Mouse (Mus musculus) right cerebral cortex, postnatal 10 days (tissue): ENCODE data around the gene Gm45062.
"Not testable (repeated sequence)": the region's sequence is repeated elsewhere in the genome, so short reads cannot be mapped to it uniquely, and the experiment has no call there.

Source experiments
- DNase-seq, 2 experiments: peaks; one replicate each; pipeline ENCODE4 v3.0.0; 2021; ENCODE audit warnings: low spot score in 2 of 2

The Gm45062 gene

GRCm38 (mm10) chr6:8508883-8509536 lies 249.8 kb downstream of the Gm45062 start:
- peak; percentile 100 for DNase-seq

DNA sequence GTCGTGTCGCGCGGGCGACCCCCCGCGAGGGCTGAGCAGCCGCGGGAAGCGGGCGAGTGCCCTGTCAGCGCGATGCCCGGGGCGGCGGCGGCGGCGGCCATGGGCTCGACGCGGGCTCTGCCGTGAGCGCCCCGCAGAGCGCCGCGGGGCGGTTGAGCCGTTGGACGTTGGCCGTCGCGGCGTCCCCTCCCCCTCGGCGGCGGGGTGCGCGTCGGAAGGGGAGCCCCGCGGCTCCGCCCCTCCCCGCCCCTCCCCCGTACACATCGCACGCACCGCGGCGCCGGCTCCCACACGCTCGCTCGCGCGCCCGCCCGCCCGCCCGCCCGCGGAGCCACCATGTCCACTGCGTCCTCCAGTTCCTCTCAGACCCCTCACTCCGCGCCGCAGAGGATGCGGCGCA lies 250.3 kb downstream of the Gm45062 start, which contains the start of gene Glcci1:
TSS of gene Glcci1 (plus strand) at position 50 of the 400 bp plus-strand sequence.
- peak; percentile 77 to 88 for DNase-seq

DNA sequence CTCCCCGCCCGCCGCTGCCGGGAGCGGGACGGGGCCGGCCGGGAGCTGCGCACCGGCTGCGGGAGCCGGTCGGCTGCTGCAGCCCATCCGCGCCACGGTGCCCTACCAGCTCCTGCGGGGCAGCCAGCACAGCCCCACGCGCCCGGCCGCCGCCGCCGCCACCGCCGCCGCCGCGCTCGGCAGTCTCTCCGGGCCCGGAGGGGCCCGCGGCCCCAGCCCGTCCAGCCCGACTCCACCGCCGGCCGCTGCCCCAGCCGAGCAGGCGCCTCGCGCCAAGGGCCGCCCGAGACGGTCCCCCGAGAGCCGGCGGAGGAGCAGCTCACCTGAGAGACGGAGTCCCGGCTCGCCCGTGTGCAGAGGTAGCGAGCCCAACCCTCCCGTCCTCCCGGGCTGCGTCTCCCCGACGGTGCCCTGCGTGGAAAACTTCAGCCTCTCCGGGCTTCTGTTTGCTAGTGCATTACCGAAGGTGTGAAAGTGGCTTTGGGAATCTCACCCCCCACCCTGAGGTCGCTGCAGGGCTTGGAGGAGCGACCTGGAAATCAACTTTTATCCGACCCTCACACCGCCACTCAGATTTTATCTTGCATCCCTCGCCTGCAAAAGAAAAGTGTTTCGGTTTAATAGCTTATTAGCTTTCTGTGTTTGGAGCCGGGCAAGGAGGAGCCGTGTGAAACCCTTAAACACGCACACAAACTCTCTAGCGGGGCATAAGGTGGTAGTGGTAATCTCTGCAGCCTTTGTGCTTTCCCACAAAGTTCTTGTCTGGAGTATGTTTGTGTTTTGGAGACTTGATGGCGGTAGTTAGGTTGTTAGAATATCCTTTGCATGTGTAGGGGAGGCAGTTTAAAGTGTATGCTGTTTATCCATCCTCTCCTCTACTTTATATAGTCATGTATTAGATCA lies 251.0 kb downstream of the Gm45062 start:
- DNase-seq: peak; percentile 41 to 46

GRCm38 (mm10) chr6:8510864-8511428 lies 251.7 kb downstream of the Gm45062 start:
- DNase-seq: no peak

DNA sequence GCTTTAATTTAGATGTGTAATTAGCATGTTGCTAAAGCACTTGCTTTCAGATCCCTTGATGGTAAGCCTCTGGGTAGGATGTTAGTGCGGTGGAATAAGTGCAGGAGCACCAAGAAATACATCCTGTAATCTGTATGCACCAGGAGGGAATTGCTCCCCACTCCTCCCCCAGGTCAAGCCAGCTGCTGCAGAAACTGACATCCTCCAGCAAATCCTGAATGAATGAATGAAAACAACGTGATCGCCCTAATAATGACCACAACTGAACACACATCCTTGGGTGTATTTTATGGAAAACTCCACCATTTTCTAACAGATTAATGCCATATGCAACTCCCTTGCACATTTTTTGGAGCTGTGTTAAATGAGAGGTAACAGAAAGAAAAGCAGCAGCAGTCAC lies 252.2 kb downstream of the Gm45062 start:
- no peak for DNase-seq

DNA sequence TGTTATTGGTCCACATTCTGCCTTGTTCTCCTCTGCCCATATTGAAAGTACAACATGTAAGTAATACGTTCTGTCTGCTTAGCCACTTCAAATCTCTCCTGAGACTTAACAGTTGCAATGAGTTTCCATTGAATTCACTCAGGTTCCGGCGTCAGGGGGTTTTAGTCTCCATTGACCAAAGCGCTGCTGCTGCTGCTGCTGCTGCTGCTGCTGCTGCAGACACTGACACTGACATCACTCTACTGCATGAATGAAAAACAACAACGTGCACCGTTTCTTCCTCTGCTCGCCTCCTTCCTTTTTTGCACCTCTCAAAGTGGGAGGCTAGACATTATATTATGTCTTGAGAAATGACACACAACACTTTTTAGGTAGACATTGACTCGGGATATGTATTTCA lies 253.2 kb downstream of the Gm45062 start:
- DNase-seq: no peak

GRCm38 (mm10) chr6:8519687-8520086 lies 260.4 kb downstream of the Gm45062 start:
- no peak for DNase-seq

- DNase-seq: no peak
Measured at GRCm38 (mm10) chr6:8521231-8521630, 262.0 kb downstream of the Gm45062 start.

GRCm38 (mm10) chr6:8524717-8525116 lies 265.5 kb downstream of the Gm45062 start:
- DNase-seq: no peak

- no peak for DNase-seq
Measured at GRCm38 (mm10) chr6:8531104-8531894, 272.0 kb downstream of the Gm45062 start.

DNA sequence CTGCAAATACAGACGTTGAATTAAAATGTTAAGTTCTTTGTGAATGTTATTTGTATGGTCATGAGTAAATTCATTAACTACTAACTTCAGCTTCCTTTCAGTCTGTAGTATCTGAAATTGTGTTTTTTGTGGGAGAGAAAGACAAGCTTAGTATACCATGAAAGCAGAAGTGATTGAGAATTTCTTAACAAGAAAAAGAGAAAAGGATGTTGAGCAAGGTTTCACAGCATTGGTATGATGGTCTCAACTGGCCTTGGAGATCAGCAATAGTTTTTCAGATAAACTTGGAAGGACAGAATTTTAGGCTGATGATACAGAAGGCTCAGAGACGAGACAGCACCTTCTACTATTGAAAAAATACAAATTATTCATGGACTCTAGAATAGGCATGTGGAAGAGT lies 277.7 kb downstream of the Gm45062 start:
- DNase-seq: no peak

DNA sequence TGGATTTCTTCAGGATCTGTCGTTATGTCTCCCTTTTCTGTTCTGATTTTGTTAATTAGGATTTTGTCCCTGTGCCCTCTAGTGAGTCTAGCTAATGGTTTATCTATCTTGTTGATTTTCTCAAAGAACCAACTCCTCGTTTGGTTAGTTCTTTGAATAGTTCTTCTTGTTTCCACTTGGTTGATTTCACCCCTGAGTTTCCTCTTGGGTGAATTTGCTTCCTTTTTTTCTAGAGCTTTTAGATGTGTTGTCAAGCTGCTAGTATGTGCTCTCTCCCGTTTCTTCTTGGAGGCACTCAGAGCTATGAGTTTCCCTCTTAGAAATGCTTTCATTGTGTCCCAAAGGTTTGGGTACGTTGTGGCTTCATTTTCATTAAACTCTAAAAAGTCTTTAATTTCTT lies 282.3 kb downstream of the Gm45062 start:
- DNase-seq: not testable (repeated sequence)

- no peak for DNase-seq
Measured at GRCm38 (mm10) chr6:8544822-8545221, 285.6 kb downstream of the Gm45062 start.

DNA sequence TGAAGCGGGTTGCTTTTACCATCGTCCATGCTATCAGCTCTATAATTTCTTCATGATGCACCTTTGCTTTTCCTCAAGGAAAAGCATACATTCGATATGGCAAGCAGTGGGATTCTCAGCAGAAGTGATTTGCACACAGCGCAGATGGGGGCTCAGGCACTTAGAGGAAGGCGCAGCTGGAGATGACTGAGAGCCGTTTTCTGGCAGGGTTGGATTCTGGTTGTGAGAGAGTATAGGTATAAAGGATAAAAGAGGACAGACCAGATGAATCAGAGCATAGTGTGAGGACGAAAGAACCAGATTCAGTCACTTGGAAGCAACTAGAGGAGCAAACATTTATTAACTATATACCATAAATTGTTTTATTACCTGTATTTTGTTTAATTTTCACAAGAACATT lies 286.5 kb downstream of the Gm45062 start:
- DNase-seq: no peak

DNA sequence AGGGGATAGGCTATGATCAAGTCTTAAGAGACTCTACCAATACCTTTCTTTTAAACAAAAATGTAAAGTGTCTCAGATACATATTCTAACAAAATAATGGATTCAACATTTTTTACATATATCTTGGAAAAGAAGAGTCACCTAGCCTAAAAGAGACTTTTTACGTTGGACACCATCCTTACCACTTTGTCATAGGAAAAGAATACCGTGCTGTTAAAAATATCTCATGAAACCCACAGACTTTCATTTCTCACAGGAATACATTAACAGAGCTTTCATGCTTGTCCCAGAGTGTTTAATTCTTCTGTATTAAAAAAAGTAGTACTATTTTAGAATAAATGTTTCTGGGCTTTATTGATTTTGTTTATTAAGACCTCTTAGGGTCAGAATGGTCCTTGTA lies 291.9 kb downstream of the Gm45062 start:
- no peak for DNase-seq

DNA sequence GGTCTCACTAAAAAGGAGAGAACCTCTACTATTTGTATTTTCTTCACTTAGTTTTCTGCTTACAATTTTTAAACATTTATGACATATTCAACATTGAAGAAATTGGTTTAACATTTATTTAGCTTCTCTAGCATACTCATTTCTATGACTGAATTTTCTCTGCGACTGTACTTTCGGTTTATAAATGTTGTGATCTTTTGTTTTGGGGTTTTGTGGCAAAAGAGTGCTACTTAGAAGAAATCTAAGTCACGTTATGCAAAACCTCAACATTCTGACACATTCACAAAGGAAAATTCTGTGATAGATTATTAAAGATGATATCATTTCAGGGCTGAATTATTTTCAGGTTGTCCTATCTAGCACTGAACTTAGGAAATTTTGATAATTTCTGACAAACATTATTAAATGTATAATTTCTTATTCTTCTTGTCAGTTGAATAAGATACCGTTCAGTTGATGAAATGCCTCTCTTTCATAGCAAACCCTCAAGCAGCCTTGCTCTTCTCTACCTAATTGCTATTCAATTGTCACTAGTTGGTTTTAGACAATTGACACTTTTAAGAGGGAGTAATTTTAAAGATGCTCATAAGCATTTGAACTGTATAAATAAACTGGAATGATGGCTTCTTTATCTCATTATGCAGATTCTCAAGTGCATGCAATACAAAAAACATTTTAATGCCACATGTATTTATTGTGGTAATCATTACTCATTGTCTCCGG lies 297.8 kb downstream of the Gm45062 start:
- no peak for DNase-seq

DNA sequence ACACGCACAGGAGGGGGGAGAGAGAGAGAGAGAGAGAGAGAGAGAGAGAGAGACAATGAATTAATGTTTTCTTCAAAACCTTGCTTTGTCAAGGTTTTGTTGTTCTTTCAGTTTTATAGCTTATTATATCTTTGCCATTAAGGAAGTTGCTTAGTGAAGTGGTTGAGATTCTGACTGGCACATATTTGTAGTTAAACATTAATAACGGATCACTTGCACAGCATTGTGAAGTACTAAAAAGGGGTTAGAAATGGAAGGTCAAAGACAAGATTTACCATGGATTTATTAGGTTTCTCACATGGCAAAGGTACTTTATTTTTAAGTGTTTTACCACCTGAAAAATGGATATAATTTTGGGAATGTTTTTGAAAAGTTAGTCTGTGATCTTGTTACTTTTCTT lies 301.4 kb downstream of the Gm45062 start:
- DNase-seq: no peak

DNA sequence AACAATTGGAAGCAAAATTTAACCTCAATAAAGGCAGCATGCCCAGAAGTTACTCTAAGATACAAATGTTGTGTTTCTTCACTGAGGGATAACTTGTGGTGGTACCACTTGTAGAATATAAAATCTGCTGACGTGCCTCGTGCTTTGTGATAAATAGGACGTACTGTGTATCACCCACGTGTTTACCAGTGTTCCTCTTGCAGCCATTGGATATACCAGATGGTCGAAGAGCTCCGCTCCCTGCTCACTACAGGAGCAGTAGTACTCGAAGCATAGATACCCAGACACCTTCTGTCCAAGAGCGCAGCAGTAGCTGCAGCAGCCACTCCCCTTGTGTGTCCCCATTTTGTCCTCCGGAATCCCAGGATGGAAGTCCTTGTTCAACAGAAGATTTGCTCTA lies 323.1 kb downstream of the Gm45062 start:
- DNase-seq: no peak

DNA sequence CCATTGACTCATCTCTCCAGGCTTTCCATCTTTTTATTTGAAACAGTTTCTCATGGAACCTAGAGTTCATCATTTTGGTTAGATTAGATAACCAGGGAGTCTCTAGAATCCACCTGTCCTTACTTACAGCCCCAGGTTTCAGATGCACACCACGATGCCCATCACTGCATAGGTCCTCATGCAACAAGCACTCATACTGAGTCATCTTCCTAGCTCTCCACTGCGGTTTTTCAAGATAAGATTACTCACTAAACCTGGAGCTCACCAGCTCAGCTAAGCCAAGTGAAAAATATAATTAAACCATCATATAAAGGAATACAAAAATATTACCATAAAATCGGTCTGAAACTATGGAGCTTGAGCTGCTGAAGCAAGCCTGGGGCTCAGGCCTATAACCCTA lies 324.6 kb downstream of the Gm45062 start:
- DNase-seq: no peak

DNA sequence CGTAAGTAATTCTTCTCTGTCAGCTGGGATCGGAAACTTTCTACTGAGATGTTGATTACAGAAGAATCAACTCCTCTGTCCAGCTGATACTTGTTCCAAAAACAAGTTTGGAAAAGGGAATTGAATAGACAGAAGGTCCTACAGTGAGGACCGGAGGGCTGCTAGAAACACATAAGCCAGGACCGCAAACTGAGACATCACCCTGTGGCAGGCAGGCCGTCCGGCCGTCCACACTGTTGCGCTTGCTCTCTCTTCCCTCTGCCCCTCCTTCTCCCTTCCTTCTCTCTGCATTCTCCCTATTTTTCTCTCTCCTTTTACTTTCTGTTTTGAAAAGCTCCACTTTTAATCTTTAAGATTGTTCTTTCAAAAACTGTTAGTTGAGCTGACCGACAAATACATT lies 332.4 kb downstream of the Gm45062 start:
- DNase-seq: no peak

DNA sequence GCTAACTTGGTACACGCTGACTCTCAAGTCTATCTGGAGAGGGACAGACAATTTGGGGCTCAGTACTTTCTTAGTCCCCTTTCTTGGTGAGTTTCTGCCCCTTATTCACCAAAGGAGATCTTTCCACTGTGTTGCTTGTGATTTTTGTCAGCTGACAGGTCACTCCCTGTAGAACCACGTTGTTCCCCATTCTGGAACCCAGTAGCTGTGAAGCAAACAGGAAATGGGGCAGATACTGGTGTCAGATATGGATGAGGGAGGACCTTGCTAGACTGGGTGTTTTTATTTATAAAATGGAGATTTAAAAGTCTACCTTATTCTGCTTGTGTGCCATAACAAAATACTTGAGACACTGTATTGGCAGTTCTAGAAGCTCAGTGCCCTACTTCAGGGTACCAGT lies 358.1 kb downstream of the Gm45062 start:
- no peak for DNase-seq
